Mouse (Mus musculus) mouse embryonic stem cell (cell line): ENCODE measurements around the gene Nbas.

Experiments used
- in situ Hi-C, 2 experiments: fragments of 300-500 bp; cut with MboI; formaldehyde crosslinking; loops; 1 replicate in 1 of 2; 3 replicates in 1 of 2; pipeline ENCODE4 v1.14.3; 2019 to 2020; ENCODE audit warnings: low sequenced_read_pairs in 2 of 2, low pct_unique_long_range_greater_than_20kb in 1 of 2, mixed read lengths in 1 of 2; ENCODE audit not compliant: unreplicated experiment in 1 of 2

The Nbas gene

DNA sequence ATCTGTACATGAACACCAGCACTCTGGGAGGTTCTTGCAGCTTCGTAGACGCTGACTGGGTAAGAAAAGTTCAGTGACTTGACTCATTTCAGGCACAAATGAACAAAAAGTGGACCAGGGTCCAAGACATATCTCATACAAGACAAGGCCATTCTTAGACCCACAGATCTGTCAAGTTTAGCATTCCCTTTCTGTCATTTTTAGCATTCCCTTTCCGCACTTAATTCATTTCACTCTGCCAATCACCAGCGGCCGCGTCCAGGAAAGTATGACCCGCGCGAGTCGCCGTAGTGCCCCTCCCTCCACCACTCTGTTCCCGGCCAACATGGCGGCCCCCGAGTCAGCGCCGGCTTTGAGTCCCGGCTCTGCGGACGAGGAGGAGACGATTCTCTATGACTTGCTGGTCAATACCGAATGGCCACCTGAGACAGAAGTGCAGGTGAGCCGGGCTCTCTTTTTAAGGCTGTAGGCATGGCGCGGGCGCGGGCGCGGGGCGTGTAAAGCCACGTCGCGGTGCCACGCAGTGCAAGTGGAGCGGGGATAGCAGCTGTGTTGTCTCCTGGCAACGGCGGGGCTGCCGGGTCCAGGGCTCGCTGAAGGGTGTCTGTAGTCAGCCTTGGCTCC lies at the start of gene Nbas:
Gene Nbas (plus strand): TSS at position 308 of the 624 bp plus-strand sequence.
- in situ Hi-C loops: no loop called here

DNA sequence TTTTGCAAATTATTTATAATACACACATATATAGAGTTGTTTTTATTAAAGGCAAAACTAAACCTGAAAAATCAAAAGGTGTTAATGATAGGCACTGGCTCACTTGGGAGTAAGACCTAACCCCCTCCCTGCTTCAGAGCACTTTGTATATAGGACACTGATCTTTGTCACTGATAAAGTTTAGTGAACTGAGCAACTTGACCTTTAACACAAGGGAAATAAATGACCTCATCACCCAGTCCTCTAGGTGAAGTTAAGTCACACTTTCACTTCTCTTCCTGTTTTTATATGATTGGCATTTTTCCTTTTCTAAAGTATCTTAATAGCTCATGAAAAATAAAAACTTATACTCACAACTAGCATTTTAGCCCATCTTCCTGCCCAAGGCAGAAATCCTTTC lies 26.5 kb upstream of the Nbas start:
- in situ Hi-C loops: loop anchor here in 1 of 2 experiments (25.0 kb wide), 1 partner anchor 1930 kb away; no protein-coding TSS in a partner anchor

DNA sequence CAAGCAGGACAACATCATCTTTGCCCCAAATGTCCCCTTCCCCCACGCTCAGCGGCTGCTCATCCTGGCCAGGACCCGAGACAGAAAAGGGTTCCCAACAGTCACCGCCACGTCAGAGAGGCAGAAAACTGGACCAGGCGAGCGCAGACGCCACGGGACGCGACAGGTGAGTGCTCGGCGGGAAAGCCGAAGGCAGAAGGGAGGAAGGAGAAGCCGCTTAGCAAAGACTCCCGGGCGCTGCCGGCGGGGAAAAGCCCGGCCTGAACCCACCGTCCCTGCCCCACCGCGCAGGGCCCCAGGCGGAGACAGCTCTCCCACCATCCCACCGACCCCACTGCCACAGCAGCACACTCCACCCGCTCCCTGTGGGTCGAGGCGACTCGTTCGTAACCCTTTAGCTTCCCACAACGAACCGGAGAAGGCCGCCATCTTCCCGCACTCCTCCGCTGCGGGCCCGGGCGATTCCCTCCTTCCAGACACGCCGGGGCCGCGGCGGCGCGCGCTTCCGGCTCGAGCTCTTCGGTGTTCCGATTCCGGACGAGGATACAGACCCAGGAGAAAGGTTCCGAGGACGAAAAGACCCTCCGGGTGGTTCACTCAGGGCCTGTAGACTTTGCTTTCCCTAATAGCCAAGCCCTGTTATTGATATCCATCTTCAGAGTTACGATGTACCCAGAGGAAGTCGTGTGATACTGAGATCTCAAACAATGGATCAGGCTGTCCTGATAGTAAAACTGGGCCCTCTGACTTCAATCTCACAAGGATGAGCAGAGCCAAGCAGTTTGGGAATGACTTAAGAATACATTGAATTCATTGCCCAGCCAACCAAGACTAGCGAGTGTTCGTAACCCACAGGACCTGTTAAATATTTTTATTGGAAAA lies 20.0 kb upstream of the Nbas start, which contains the start of gene Ddx1:
Gene Ddx1 (minus strand): TSS at position 523 of the 882 bp plus-strand sequence.
- in situ Hi-C loops: loop anchor here in 1 of 2 experiments (25.0 kb wide), 1 partner anchor 1937 kb away; no protein-coding TSS in a partner anchor

DNA sequence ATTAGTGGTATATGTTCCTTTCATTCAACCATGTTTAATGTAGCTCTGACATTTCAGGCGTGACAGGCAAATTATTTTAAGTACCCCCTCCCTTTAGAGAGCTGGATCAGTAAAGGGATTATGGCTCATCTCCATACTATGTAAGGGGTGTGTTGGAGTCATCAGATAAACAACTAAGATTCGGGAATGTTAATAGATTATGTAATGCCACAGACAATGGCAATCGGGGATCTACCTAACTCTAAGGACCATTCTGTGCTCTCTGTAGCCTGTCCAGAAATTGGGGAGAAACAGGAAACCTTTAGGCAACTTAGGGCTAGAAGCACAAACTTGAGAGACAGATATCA lies 19.4 kb upstream of the Nbas start:
- in situ Hi-C loops: loop anchor here in 1 of 2 experiments (25.0 kb wide), 1 partner anchor 1937 kb away; no protein-coding TSS in a partner anchor

DNA sequence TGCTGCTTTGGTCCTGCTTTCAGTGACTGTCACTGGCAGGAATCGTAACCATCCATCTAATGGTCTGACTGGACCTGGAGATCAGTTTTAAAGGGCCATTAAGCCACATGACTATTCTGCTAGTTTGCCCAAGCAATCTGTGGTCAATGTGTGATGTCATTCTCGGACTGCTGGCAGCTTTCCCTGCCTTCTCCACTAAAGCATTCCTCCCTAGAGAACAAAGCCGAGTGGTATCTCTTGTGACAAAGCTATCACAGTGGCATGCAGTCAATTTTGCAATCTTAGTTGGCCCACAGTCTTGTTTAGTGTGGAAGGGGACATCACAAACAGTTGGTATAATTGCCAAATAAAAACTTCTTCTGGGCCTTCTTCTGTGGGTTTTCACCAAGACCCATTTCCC lies 13.9 kb upstream of the Nbas start:
- in situ Hi-C loops: no loop called here

DNA sequence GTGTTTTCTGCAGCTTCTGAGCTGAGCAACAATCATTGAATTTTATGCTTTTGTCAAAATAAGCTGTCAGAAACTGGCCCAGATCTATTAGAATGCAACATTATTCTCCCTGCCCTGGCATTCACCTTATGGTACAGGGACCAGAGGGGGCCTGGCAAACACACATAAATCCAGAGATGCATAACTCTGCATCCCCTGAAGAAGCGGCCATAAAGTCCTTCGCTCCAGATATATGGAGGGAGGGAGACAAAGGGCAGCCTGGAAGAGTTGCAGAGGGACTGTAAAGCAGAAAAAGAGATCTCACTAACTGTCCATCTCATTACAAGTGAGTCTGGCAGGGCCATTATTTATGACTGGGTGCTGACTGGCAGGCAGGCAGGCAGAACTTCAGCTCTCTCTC lies 13.2 kb upstream of the Nbas start:
- in situ Hi-C loops: no loop called here

DNA sequence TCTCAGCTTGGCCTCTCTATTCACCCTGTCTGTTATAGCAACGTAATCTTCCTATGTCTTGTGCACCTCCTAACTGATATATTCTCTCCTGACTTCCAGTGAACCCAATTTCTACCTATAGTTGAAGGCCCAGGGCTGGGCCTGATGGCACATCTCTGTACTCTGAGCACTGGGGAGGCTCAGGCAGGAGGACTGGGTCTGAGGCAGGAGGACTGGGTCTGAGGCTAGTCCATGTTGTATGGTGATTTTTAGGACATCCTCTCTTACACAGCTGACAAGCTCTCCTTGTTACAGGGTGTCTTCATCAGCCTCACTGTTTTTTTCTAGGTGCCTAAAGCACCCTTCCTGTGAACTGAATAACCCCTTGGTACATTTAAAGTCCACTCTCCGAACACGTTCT lies 521 bp upstream of the Nbas start:
- in situ Hi-C loops: no loop called here

DNA sequence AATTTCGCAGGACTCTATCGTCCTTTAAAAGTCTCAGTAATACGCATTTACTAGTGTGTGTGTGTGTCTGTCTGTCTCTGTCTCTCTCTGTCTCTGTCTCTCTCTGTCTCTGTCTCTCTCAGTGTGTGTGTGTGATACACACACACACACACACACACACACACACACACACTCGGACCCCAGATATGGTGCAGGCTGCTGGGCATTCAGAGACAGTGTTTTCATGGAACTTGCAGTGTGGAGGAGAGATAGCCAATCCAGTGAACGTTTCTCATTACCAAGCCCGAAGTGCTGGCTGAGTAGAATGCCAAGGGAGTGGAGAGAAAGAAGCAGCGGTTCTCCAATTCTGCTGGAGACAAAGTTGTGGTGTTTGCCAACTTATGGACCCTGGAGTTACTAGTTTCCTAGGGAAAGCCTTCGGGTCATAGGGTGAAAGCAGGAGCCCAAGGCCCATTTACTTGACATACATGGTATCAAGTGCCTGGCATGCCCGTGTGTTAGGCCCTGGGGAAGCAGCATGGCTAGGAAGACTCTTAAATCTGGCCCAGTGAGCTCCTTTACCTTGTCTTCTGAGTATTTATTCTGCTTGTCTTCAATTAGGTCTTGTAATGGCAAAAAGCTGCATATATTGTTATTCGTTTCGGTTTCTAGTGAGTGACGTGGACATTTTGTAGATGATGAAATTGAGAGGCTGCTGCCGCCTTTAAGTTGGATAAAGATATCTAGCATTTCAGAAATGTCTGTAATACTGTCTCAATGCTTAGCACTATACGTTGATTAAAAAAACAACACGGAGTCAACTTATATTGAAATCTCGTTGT lies 847 bp downstream of the Nbas start:
- in situ Hi-C loops: no loop called here

DNA sequence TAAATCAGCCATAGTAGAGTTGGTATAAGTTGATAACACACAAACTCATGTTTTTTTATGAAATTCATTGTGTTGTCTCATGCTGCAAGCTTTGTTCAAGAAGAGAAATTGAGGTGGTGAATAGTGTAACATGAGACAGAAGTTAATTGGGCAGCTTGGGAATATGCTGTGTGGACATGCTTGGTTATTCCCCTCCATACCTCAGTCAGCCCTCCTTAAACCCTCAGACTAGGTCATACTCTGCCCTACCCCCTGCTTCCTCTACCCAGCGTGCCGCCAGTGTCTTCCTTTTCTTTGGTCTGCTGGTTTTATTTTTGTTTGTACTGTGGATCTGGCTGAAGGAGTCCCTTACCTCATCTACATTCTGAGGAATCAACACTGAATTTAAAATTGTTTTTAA lies 22.5 kb downstream of the Nbas start:
- in situ Hi-C loops: no loop called here

DNA sequence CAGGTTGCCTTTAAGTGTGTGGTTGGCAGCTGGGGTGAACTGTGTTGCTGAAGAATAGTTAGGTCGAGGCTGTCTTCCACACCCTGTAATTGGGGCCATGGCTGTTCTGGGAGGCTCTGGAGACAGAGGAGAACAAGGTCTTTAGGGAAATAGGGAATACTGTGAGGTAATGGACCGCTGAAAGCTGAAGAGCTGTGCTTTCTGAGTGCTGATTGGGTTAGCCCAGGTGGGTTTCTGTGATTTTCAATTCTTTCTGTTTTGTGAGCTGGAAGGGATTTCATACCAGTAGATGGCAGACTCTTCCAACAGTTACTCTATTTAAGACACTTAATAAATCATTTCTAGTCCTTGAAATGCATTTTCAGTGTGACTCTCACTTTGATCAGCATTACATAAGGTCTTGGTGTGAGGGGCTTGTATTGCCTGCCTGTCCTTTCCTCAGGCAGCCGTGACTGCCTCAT lies 24.5 kb downstream of the Nbas start:
- in situ Hi-C loops: no loop called here

DNA sequence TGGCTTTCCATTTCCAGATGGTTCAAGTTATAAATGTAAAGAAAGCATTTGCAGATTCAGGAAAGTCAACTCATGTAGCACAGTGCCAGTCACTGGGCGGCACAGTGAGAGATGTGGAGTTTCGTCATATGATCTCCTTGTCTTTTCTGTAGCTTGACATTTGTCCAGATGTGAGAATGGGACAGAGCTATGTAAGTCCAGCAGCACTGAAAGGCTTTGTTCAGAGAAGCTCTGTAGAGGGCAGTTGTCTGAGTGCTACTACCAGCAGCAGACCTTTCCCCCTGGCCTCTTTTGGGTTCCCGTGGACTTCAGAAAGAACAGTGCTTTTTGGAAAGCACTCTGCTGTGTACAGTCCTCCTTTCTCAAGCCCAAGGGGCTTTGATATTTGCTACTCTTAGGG lies 34.1 kb downstream of the Nbas start:
- in situ Hi-C loops: no loop called here

DNA sequence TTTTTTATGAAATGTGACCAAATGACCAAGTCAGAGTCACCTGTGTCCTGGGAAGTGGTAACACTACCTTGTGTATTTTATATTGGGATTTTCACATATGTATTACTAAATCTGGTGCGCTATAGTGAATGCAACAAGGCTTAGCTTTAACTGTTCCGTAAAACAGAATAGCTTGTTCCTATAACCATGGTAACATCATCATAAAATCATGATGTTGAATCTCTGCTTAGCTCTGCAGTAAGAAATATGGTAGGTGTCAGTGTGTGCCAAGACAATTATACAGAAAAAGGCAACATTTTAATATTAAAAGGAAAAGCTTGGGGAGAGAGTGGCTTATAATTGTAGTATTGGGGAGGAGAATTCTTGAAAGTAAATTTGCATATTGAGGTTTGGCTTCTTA lies 45.0 kb downstream of the Nbas start:
- in situ Hi-C loops: no loop called here

DNA sequence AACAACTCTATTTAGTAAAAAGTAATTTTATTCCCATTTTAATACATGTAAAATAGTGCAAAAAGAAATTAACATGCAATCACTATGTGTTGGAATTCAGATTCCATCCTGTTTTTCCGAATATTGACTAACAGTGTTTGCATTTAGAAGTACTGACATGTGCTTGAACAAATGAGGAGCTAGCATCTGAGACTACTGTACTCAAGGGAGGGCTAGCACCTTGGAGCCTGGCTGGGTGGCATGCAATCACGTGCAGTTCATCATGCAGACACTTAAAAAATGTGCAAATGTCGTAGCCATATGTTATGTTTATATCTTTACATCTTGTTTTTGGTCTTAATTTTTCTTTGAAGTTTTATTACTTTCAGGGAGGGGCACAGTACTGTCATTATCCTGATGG lies 45.5 kb downstream of the Nbas start:
- in situ Hi-C loops: no loop called here

DNA sequence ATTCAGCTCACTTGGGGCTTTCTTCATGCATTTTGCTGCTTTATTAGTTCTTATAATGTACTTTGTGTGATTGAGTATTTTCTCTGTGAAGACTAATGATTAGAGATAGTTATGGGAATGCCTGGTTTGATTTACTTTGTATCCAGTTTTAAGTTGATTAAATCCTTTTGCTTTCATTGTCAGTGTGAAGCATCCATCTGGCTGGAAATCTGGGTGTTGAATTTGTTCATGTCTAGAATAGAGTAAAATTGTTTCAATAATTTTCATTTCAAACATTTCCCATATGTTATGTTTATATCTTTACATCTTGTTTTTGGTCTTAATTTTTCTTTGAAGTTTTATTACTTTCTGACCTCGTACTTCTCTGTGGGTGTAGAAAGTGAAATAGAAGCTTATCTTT lies 46.1 kb downstream of the Nbas start:
- in situ Hi-C loops: no loop called here

DNA sequence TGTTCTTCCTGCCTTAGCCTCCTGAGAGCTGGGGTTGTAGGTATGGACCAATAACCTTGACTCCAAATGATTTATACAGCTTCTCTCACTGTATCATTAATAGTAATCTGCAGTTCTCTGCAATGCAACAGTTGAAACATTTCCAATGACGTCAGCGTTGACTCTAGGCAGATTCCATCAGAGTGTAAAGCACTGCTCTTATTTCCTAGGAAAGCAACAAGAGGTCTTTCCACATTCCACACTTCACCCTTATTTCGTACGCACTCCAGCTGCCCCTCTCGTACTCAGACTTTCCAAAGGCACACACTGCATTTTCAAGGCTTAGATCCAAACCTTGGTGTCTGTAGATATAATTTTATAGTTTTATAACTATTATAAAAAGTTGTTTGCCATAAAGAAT lies 73.6 kb downstream of the Nbas start:
- in situ Hi-C loops: no loop called here

DNA sequence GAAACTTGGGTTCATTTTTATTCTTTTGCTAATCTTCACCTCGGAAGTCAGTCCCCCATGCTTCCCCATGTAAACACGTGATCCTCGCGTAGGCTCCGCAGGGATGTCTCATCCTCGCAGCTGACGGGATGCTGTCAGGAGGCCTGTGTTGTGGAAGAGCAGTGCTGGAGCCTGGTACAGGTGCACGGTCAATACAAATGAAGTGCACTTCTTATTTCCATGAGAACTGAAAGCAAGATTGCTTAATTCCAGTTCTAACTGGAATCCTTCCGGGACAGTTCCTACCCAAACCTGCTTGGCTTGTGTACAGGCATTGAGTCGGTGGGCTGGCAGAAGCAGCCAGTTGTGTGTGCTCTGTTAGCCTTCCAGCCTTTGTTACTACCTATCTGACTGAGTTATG lies 87.3 kb downstream of the Nbas start:
- in situ Hi-C loops: no loop called here

DNA sequence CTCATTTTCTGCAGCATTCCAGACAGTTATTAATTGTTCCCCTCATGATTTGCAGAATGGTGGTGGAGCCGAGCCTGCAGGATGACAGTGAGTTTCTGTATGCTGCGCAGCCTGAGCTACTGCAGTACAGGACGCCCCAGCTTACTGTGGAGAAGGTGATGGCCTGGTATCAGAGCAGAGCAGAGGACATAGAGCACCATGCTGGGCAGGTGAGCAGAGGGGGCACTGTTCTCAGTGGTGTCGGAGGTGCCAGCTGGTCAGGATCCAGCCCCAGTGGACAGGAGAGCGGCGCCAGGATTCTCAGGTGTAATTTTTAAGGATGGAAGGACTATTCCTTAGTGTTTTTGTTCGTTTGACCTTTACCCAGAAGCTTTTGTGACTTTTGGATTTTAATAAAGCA lies 87.8 kb downstream of the Nbas start:
- in situ Hi-C loops: no loop called here

DNA sequence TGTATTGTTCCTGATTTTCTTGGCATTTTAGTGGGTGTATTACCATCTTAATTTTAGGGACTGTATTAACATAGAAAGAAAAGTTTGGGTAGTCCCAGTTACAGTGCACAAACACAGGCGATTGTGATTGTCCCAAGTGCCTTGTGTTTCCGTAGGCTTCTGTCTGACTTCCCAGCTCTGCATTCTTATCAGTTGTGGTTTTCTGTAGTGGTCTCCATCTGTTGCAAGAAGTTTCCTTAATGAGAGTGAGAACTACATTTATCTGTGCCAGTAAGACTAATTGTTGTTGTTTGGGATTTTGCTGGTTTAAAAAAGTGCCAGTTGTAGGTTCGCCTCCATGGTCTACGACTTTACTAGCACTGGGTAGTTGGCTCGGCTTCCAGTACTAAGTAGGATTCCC lies 88.3 kb downstream of the Nbas start:
- in situ Hi-C loops: no loop called here

DNA sequence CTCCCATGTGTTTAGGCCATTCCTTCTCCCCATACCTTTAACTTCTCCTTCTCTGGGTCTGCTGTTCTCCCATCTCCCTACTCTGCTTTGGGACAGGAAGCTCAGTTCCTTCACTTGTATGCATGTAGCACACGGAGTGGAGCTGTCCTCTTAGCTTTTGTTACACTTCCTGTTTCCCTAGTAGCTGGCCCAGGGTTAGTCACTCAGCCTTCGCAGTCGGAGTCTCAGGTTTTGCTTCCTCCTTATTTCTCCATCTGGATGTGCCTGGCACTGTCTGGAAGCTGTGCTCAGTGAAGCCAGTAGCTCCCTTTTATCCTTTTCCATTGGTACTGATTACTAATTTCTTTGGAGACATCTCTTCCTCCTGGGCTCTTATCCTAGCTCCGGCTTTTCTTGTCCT lies 89.9 kb downstream of the Nbas start:
- in situ Hi-C loops: no loop called here
